Mouse (Mus musculus): ENCODE measurements around the gene Olfr206.
"Not testable (repeated sequence)": the region's sequence is repeated elsewhere in the genome, so short reads cannot be mapped to it uniquely, and the experiment has no call there.

Gene Olfr206

DNA sequence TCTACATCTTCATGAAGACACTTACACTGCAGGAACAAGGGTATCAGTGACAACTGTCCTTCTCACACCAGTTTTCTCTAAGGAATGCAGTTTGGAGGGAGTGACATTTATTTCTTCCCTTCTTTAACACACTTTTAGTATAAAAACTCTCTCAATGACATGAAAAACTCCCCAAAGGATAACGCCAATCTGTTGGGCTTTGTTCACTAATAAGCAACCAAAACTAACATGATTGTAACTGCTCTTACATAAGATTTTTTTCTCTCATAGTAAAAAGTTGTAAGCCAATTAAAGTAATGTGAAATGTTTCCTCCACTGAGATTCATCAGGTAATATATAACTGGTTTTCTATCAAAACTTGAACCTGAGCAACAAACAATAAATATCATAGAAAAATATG is at the start of gene Olfr206:
TSS of gene Olfr206 (minus strand) at position 101 of the 400 bp plus-strand sequence.
- no peak for DNase-seq

DNA sequence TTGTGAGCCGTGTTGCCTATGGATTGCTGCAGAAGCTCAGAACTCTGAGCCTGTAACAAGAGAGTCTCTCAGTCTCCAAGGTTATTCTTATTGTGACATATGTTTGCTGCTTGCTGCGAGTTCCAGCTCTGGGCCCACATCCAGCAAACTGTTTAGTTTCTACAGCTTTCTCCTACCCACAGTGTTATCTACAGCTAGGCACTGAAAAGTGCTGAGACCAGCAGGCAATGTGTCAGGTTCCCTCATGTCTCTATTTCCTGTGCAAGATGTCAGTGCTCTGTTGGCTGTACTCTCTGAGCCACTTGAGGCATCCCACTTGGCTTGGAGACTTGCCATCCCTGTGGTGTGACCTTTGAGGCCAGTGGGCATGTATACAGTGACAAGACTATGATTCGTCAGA is 44.3 kb upstream of the Olfr206 start:
- no peak for DNase-seq

DNA sequence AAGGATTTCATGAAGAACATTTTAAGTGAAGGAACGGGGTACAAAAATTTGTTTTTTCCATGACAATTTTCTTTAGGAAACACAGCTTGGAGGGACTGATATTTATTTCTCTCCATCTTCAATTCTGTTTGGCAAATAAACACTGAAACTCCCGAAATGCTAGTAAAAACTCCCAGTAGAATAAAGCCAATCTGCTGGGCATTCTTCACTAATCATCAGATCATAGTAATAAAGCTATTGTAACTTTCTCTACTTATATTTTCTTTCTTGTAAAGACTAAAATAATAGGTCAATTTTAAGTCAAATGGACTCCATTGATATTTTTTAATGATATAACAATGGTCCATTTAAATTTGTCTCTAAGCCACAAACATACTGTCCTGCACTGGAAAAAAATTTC is 14.8 kb upstream of the Olfr206 start, which contains the start of gene Olfr209:
TSS of gene Olfr209 (minus strand) at position 101 of the 400 bp plus-strand sequence.
- DNase-seq, result no peak

DNA sequence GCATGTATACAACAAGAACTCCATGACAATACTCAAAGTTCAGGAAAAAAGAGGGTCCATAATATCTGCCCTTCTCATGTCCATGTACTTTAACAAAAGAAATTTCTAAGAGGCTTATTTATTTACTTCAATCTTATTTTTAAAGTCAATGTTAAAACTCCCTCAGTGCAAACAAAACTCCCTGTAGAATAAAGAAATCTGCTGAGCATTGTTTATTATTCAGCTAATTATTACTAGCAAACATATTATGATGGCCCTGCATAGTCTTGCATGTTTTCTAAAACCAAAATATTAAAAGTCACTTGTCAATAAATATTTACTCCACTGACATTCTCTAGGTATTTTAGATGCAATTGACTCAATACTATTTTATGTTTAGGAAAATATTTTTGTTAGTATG is 18.0 kb downstream of the Olfr206 start, which contains the start of gene Olfr205:
TSS of gene Olfr205 (minus strand) at position 101 of the 400 bp plus-strand sequence.
- no peak for DNase-seq

DNA sequence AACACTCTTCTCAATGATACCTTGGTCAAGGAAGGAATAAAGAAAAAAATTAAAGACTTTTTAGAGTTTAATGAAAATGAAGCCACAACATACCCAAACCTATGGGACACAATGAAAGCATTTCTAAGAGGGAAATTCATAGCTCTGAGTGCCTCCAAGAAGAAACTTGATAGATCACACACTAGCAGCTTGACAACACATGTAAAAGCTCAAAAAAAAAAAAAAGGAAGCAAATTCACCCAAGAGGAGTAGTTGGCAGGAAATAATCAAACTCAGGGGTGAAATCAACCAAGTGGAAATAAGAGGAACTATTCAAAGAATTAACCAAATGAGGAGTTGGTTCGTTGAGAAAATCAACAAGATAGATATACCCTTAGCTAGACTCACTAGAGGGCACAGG is 25.8 kb downstream of the Olfr206 start:
- DNase-seq, result not testable (repeated sequence)

DNA sequence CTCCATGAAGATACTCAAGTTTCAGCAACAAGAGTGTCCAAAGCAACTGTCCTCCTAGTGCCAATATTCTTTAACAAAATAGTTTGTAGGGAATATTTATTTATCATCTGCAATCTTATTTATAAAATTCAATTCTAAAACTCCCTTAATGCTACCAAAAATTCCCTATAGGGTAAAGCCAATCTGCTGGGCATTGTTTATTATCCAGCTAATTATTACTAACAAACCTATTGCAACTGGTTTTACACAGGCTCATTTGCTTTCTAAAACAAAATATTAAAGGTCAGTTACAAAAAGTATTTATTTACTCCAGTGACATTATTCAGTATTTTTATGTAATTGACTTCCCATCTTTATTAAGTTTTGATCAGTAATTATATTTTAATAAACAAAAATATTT is 30.9 kb downstream of the Olfr206 start, which contains the start of gene Olfr204:
TSS of gene Olfr204 (minus strand) at position 101 of the 400 bp plus-strand sequence.
- DNase-seq, result no peak

DNA sequence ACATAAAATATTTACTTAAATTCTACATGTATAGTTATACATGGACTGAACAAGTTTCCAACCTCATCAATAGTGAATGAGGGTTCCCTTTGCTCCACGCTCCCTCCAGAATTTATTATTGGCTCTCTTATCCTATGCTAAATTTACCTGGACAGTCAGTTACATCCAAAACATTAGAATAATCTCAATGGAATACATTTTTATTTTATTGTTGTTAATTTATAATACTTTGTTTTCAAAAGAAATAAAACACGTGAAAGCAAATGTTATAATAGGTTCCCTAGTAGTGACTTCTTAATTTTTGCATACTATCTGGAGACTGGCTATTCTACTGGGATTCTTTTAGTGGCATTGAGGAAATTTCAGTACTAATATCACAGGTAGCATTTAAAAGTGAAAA is 50.5 kb downstream of the Olfr206 start, which contains the start of gene Olfr203:
TSS of gene Olfr203 (plus strand) at position 301 of the 400 bp plus-strand sequence.
- no peak for DNase-seq
